Mouse (Mus musculus) intestine, embryonic 15.5 days (tissue): ENCODE results near the gene Rps16. TPM values are rescaled to one million over a fixed set of nuclear protein-coding genes. Genes with fewer than 3 reads are reported as not detected.

Source experiments
- ATAC-seq: fragments of 200-750 bp; cut with Nextera tagmentation; 2 replicates; pipeline ENCODE4 v1.8.0; 2017; ENCODE audit warnings: moderate TSS enrichment, moderate library complexity
- H3K27ac ChIP-seq: fragments of 300-500 bp; sonication (generic); 2 replicates; pipeline ENCODE4 v1.5.1; 2015; ENCODE audit warnings: mild to moderate bottlenecking, inconsistent platforms
- H3K27me3 ChIP-seq: fragments of 300-500 bp; sonication (generic); replicated peaks from 2 replicates; pipeline ENCODE4 v1.6.1; 2015; ENCODE audit warnings: inconsistent platforms
- H3K36me3 ChIP-seq: fragments of 300-500 bp; sonication (generic); 2 replicates; pipeline ENCODE4 v1.6.1; 2015; ENCODE audit warnings: inconsistent platforms
- H3K4me1 ChIP-seq: fragments of 300-500 bp; sonication (generic); replicated peaks from 2 replicates; pipeline ENCODE4 v1.6.1; 2015; ENCODE audit warnings: inconsistent platforms
- H3K4me2 ChIP-seq: fragments of 300-500 bp; sonication (generic); replicated peaks from 2 replicates; pipeline ENCODE4 v1.6.1; 2015; ENCODE audit warnings: mild to moderate bottlenecking, inconsistent platforms
- H3K4me3 ChIP-seq: fragments of 300-500 bp; sonication (generic); replicated peaks from 2 replicates; pipeline ENCODE4 v1.5.1; 2015; ENCODE audit warnings: inconsistent platforms
- H3K9ac ChIP-seq: fragments of 300-500 bp; sonication (generic); 2 replicates; pipeline ENCODE4 v1.6.1; 2015; ENCODE audit warnings: inconsistent platforms
- H3K9me3 ChIP-seq: fragments of 300-500 bp; sonication (generic); 2 replicates; pipeline ENCODE4 v1.6.1; 2016; ENCODE audit warnings: inconsistent platforms
- WGBS: fragments of 180-500 bp; shearing (Covaris S2); methylation state at CpG from one replicate; pipeline ENCODE4 v1.1.7; 2015; 5-methylcytosine and 5-hydroxymethylcytosine counted together
- polyA plus RNA-seq: library from polyadenylated mRNA; unstranded; fragments of >200 nt; fragmentation: Nextera tagmentation; extraction: Ambion mirVana; gene quantifications from 2 replicates; pipeline ENCODE4 v1.2.1, GENCODE M21; 2015

Rps16 gene
- polyA plus RNA-seq, 1 experiment from 2014 or later: 1,147 TPM

DNA sequence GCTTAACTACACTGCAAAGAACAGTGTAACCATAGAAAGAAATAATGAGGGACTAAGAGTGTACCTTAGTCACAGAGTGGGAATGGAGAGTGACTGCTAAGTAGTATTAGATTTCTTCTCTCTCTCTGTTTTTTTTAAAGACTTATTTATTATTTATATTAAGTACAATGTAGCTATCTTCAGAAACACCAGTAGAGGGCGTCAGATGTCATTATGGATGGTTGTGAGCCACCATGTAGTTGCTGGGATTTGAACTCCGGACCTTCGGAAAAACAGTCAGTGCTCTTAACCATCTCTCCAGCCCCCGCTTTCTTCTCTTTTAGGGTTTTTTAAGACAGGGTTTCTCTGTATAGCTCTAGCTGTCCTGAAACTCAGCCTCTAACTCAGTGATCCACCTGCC is 24.0 kb upstream of the Rps16 start:
- H3K9ac ChIP-seq: no peak overlapping the region
- no peaks in the 10 kb centered on the region for H3K9me3 ChIP-seq
- 77% methylated on average over 4 of the region's 4 CpGs for WGBS
- no peak for ATAC-seq
- no peak overlapping the region for H3K4me3 ChIP-seq
- H3K27me3 ChIP-seq: no peaks in the 10 kb centered on the region
- H3K4me2 ChIP-seq: no peak overlapping the region
- H3K4me1 ChIP-seq: no peaks in the 10 kb centered on the region
- peaks cover 74% of the 10 kb centered on the region for H3K36me3 ChIP-seq
- H3K27ac ChIP-seq: no peak overlapping the region

- H3K9ac ChIP-seq: no peak overlapping the region
- ATAC-seq: no peak
- no peaks in the 10 kb centered on the region for H3K27me3 ChIP-seq
- H3K4me2 ChIP-seq: no peak overlapping the region
- no peaks in the 10 kb centered on the region for H3K9me3 ChIP-seq
- H3K36me3 ChIP-seq: peaks cover 59% of the 10 kb centered on the region
- H3K4me1 ChIP-seq: no peaks in the 10 kb centered on the region
- no peak overlapping the region for H3K27ac ChIP-seq
- WGBS: 95% methylated on average over 2 of the region's 2 CpGs
- no peak overlapping the region for H3K4me3 ChIP-seq
These were observed 22.2 kb upstream of the Rps16 start for GRCm38 (mm10) chr7:28328260-28328659.

DNA sequence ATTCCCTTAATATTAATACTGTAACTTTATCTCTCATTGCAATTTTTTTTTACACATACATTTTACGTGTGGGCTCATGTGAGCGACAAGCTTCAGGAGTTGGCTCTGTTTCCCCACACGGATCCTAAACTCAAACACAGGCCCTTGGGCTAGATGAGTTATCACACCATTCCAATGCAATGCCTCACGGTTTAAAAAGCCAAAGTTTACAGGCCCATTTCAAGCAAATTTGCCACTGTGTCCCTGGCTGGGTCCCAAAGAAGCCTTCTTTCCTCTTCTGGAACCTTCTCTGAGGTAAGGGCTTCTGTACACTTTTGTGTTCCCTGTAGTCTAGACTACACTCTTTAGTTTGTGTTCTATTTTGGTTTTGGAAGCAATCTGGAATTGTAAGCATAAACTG is 15.9 kb upstream of the Rps16 start:
- Histone ChIP-seq H3K4me3 (no peak overlapping the region), H3K4me2 (no peak overlapping the region), H3K27me3 (no peaks in the 10 kb centered on the region), H3K9me3 (no peaks in the 10 kb centered on the region), H3K36me3 (peaks cover 12% of the 10 kb centered on the region), H3K9ac (no peak overlapping the region), H3K27ac (no peak overlapping the region), H3K4me1 (peaks cover 7% of the 10 kb centered on the region; the same call in 1 of the 2 replicates)
- ATAC-seq: no peak
- WGBS: 86% methylated on average over 4 of the region's 4 CpGs

DNA sequence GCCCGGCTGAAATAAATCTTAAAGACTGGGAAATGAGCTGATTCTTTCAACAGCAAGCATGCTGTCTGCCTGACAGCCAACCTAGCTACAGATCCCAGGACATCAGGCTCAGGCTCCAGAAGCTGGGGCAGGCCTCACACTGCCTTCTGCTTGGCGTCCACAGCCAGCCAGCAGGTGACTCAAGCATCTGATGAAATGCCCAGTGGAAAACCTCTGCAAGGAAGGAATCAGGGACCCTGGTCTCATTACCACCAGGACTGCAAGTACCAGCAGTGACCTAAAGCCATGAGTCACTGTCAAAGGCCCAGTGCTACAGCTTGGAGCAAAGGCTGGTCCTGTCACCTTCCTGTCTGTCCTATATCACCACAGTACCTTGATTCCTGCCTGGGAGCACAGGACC is 15.0 kb upstream of the Rps16 start:
- H3K4me2 ChIP-seq: no peak overlapping the region
- H3K9ac ChIP-seq: no peak overlapping the region
- peaks cover 7% of the 10 kb centered on the region; the same call in 1 of the 2 replicates for H3K4me1 ChIP-seq
- H3K36me3 ChIP-seq: peaks cover 4% of the 10 kb centered on the region; the same call in 1 of the 2 replicates
- H3K4me3 ChIP-seq: no peak overlapping the region
- WGBS: 84% methylated on average over 2 of the region's 2 CpGs
- H3K27me3 ChIP-seq: no peaks in the 10 kb centered on the region
- no peak overlapping the region for H3K27ac ChIP-seq
- H3K9me3 ChIP-seq: no peaks in the 10 kb centered on the region
- no peak for ATAC-seq

GRCm38 (mm10) chr7:28338108-28338998 is 12.1 kb upstream of the Rps16 start, which contains the start of gene Supt5:
Supt5 (minus strand) TSS chr7:28338746.
- ATAC-seq: peak; percentile 99
- no peaks in the 10 kb centered on the region for H3K36me3 ChIP-seq
- H3K4me1 ChIP-seq: peaks cover 10% of the 10 kb centered on the region
- H3K4me2 ChIP-seq: peak within 1 kb of the TSS; percentile 72
- H3K4me3 ChIP-seq: peak within 1 kb of the TSS; percentile 95
- no peaks in the 10 kb centered on the region for H3K27me3 ChIP-seq
- H3K9me3 ChIP-seq: no peaks in the 10 kb centered on the region
- peak within 1 kb of the TSS; percentile 93 for H3K9ac ChIP-seq
- peak within 1 kb of the TSS; percentile 79 for H3K27ac ChIP-seq
- under 1% methylated on average over 77 of the region's 77 CpGs for WGBS

- Histone ChIP-seq H3K27ac (peak overlapping the region; percentile 79), H3K36me3 (no peaks in the 10 kb centered on the region), H3K4me2 (peak overlapping the region; percentile 58), H3K27me3 (no peaks in the 10 kb centered on the region), H3K4me3 (peak overlapping the region; percentile 95), H3K9ac (no peak overlapping the region), H3K9me3 (no peaks in the 10 kb centered on the region), H3K4me1 (peaks cover 10% of the 10 kb centered on the region)
- WGBS: 76% methylated on average over 19 of the region's 19 CpGs
- ATAC-seq: no peak
These were observed 11.1 kb upstream of the Rps16 start for GRCm38 (mm10) chr7:28339213-28339917.

DNA sequence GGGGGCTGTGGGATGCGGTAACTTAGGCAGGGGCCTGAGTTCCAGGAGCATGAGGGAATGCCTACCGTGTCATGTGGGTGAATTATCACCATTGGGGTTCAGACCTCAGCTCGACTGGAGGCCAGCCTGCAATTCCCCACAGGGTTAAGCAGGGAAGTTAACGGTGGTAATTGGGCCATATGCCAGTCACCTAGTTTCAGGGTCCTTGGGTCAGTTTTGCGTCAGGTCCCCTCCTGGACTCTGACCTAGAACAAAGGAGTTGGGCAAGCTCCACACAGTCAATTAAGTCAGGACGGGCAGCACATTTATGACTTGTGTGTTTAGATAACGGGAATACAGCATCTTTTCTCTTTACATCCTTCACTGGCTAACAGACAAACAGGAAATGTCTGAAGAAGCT is 9.1 kb upstream of the Rps16 start:
- ATAC-seq: peak; percentile 20; the same call in 1 of the 2 replicates
- H3K4me2 ChIP-seq: no peak overlapping the region
- no peak overlapping the region for H3K9ac ChIP-seq
- H3K4me3 ChIP-seq: no peak overlapping the region
- H3K4me1 ChIP-seq: peaks cover 10% of the 10 kb centered on the region
- 12% methylated on average over 7 of the region's 7 CpGs for WGBS
- H3K36me3 ChIP-seq: no peaks in the 10 kb centered on the region
- H3K9me3 ChIP-seq: no peaks in the 10 kb centered on the region
- H3K27ac ChIP-seq: no peak overlapping the region
- H3K27me3 ChIP-seq: no peaks in the 10 kb centered on the region

DNA sequence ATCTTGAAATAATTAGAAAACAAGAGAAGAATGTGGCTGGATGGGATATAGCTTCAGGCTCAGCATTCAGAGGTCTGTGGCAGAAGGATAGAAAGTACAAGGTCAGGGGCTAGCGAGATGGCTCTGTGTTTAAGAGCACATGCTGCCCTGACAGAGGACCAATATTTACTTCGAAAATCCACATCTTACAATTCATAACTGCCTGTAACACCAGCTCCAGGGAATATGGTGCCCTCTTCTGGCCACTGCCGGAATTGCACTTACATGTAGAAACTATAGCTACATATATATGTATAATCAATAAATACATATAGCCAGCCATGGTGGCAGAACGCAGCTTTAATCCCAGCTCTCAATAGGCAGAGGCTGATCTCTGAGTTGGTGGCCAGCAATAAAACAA is 5.8 kb upstream of the Rps16 start:
- H3K27ac ChIP-seq: no peak overlapping the region
- no peak overlapping the region for H3K4me3 ChIP-seq
- no peaks in the 10 kb centered on the region for H3K36me3 ChIP-seq
- no peaks in the 10 kb centered on the region for H3K9me3 ChIP-seq
- H3K9ac ChIP-seq: no peak overlapping the region
- no peak overlapping the region for H3K4me2 ChIP-seq
- H3K4me1 ChIP-seq: peaks cover 4% of the 10 kb centered on the region
- ATAC-seq: no peak
- 3% methylated on average over 4 of the region's 4 CpGs for WGBS
- H3K27me3 ChIP-seq: no peaks in the 10 kb centered on the region

DNA sequence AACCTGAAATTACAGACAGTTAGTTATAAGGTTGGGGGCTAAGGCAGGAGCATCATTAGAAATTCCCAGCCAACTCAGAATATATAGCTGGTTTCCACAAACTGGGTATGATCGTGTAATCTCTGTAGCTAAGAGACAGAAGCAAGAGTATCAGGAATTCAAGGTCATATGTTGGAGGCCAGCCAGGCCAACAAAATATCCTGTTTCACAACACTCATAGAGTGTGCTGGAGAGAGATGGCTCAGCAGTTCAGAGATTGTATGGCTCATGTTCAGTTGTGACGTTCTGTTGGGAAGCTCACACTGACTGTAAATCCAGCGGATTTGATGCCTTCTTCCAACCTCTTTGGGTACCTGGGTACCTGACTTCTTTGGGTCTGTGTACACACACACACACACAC is 2.7 kb upstream of the Rps16 start:
- Histone ChIP-seq H3K36me3 (peaks cover 8% of the 10 kb centered on the region), H3K27me3 (no peaks in the 10 kb centered on the region), H3K9ac (no peak overlapping the region), H3K4me1 (peaks cover 10% of the 10 kb centered on the region), H3K9me3 (no peaks in the 10 kb centered on the region), H3K27ac (no peak overlapping the region), H3K4me2 (no peak overlapping the region), H3K4me3 (no peak overlapping the region)
- 55% methylated on average over 3 of the region's 3 CpGs for WGBS
- no peak for ATAC-seq

DNA sequence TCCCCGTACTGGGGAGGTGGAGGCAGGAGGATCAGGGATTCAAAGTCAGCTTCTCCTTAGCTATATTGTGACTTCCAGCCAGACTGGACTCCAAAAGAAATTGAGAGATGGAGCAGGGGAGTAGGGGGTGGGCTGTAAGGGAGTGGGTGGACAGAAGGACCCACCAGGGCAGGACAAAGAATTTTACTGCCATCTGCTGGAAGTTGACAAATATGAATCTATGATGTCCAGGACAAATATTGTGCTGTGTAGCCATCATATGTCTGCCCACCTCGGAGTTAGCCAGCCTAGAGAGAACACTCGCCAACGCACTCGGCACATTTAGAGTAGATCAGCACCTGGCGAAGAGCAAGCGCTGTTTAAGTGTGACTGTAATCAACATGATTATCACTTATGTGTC is 1.9 kb upstream of the Rps16 start:
- Histone ChIP-seq H3K9me3 (no peaks in the 10 kb centered on the region), H3K4me3 (no peak overlapping the region), H3K4me2 (no peak overlapping the region), H3K36me3 (peaks cover 16% of the 10 kb centered on the region), H3K27ac (no peak overlapping the region), H3K4me1 (peaks cover 10% of the 10 kb centered on the region), H3K27me3 (no peaks in the 10 kb centered on the region), H3K9ac (no peak overlapping the region)
- ATAC-seq: no peak
- 84% methylated on average over 7 of the region's 7 CpGs for WGBS

DNA sequence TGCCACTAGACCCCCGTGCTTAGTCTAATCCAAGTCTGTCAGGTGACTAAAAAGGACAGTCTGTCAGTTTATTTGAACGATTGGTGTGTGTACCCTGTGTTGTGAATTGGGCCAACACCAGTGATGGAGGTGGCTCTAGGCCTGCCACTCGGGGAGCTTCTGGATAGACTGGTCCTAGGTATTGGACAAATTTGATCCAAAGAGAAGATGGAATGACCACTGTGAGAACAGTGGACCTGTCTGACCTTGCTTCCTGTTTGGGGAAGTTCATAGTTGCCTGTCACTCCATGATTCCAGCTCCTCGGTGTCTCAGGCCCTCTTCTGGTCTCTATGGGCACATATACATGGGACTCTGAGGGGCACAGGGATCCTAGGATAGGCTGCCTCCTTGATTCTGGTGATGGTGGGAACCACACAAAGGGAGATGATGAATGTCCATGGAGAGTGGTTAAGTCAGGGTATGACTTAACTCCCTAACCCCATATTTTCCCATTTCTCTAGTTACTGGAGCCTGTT is 1.3 kb downstream of the Rps16 start:
- H3K9me3 ChIP-seq: no peaks in the 10 kb centered on the region
- H3K9ac ChIP-seq: peak overlapping the region; percentile 97
- peaks cover 12% of the 10 kb centered on the region for H3K4me1 ChIP-seq
- WGBS: 38% methylated on average over 4 of the region's 4 CpGs
- peak overlapping the region; percentile 83 for H3K4me3 ChIP-seq
- H3K27me3 ChIP-seq: no peaks in the 10 kb centered on the region
- H3K36me3 ChIP-seq: peaks cover 21% of the 10 kb centered on the region
- no peak for ATAC-seq
- H3K27ac ChIP-seq: no peak overlapping the region
- H3K4me2 ChIP-seq: peak overlapping the region; percentile 71

DNA sequence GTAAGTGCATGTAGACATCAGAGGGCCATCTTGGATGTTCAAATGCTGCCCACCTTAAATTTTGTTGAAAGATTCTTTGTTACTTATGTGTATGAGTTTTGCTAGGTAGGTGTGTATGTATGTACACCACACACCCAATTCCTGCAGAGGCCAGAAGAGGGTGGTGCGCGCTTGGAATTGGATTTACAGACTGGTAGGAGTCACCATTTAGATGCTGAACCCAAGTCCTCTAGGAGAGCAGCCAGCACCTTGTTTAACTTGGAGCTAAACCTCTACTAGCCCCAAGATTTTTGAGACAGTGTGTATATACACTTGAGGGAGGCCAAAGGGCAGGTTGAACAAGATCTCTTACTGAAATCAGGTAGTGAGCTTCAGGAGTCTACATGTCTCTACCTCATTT is 2.8 kb downstream of the Rps16 start:
- H3K27me3 ChIP-seq: no peaks in the 10 kb centered on the region
- H3K36me3 ChIP-seq: peaks cover 21% of the 10 kb centered on the region
- peaks cover 28% of the 10 kb centered on the region for H3K4me1 ChIP-seq
- H3K4me2 ChIP-seq: no peak overlapping the region
- H3K27ac ChIP-seq: no peak overlapping the region
- no peak overlapping the region for H3K4me3 ChIP-seq
- 97% methylated on average over 2 of the region's 2 CpGs for WGBS
- H3K9ac ChIP-seq: no peak overlapping the region
- ATAC-seq: no peak
- H3K9me3 ChIP-seq: no peaks in the 10 kb centered on the region
